In genomic region chr16:10787548-10788058, GRCm38 (mm10) we compare ENCODE assay signal across 25 mouse cellular contexts. TPM values are rescaled to one million over a fixed set of nuclear protein-coding genes. Genes with fewer than 3 reads are reported as not detected.
DNase-seq lines count a peak whose midpoint lies in the region; ATAC-seq and TF ChIP-seq lines count a peak whose summit lies in the region.
"Had no signal": no experiment of that assay in that cellular context is flagged by ENCODE, and none has a peak within 500 bp of the region (broad histone marks: within the 10 kb centered on the region; RNA-seq: fewer than 3 reads in every experiment).

No protein-coding gene starts in this region.

- 76% methylated on average over 7 of the region's 7 CpGs for WGBS in intestine, postnatal 0 days
- whole genome bisulfite sequencing in intestine, embryonic 15.5 days: 83% methylated on average over 7 of the region's 7 CpGs
- 70% methylated on average over 7 of the region's 7 CpGs for WGBS in small intestine, adult 2 months

- no peak overlapping the region for H3K9ac ChIP-seq in intestine, postnatal 0 days (ENCODE audit: low read depth, low read length)
- H3K9ac ChIP-seq in intestine, embryonic 15.5 days: no peak overlapping the region
- no peak overlapping the region for H3K9ac ChIP-seq in MEL (ENCODE audit: control insufficient read depth, low read depth, low read length, poor library complexity, severe bottlenecking)
- H3K9ac ChIP-seq: forebrain, postnatal 0 days; liver, embryonic 12.5 days; lung, embryonic 14.5 days had no signal

- H3K36me3 ChIP-seq in intestine, postnatal 0 days (ENCODE audit: control insufficient read depth, insufficient read depth): no peaks in the 10 kb centered on the region
- H3K36me3 ChIP-seq in intestine, embryonic 15.5 days: no peaks in the 10 kb centered on the region
- no peaks in the 10 kb centered on the region for H3K36me3 ChIP-seq in testis, adult 2 months (ENCODE audit: control insufficient read depth, insufficient read depth, low read length)
- no peaks in the 10 kb centered on the region for H3K36me3 ChIP-seq in MEL (ENCODE audit: control insufficient read depth in 1 of 2, insufficient read depth in 2 of 2, low read length in 2 of 2)
- peaks cover 6% of the 10 kb centered on the region for H3K36me3 ChIP-seq in small intestine, adult 2 months (ENCODE audit: control insufficient read depth, insufficient read depth, low read length)
- H3K36me3 ChIP-seq: heart, embryonic 10.5 days; liver, embryonic 12.5 days had no signal

- no peaks in the 10 kb centered on the region for H3K9me3 ChIP-seq in intestine, postnatal 0 days (ENCODE audit: control insufficient read depth)
- H3K9me3 ChIP-seq in intestine, embryonic 15.5 days: no peaks in the 10 kb centered on the region
- no peaks in the 10 kb centered on the region for H3K9me3 ChIP-seq in MEL (replicated peaks; ENCODE audit: insufficient read depth, low read length)
- H3K9me3 ChIP-seq: heart, embryonic 10.5 days; liver, embryonic 12.5 days had no signal

- peak; percentile 28; the same call in 1 of the 2 replicates for TF ChIP-seq CTCF in intestine, postnatal 0 days (IDR thresholded peaks at IDR 0.05; ENCODE audit: low read depth)
- no peak for TF ChIP-seq CTCF in testis, adult 2 months (IDR thresholded peaks at IDR 0.05; ENCODE audit: control insufficient read depth, insufficient read depth, insufficient replicate concordance, low read depth, low read length)
- TF ChIP-seq CTCF in MEL (IDR thresholded peaks at IDR 0.05 in 2 of 3, conservative IDR thresholded peaks at IDR 0.05 in 1 of 3; ENCODE audit: control insufficient read depth in 1 of 3, insufficient read depth in 1 of 3, low read depth in 2 of 3, low read length in 3 of 3, poor library complexity in 1 of 3, severe bottlenecking in 1 of 3): no peak
- peak; percentile 16; the same call in 1 of the 2 replicates for TF ChIP-seq CTCF in small intestine, adult 2 months (IDR thresholded peaks at IDR 0.05; ENCODE audit: extremely low read depth, insufficient read length, insufficient replicate concordance, low read depth, low read length)

- DNase-seq in testis, postnatal 14 days (ENCODE audit: low spot score): no peak
- DNase-seq in MEL (ENCODE audit: low read depth, low spot score): no peak
- DNase-seq in frontal cortex, adult 2 months (ENCODE audit: extremely low spot score in 1 of 2, low spot score in 1 of 2): no peak
- DNase-seq: cerebellum, postnatal 36 days; forebrain, postnatal 0 days; gastrocnemius, postnatal 10 days; heart, postnatal 36 days; lung, embryonic 14.5 days; midbrain, embryonic 14.5 days; retina, postnatal 1 day; right cerebral cortex, postnatal 4 days had no signal

- TF ChIP-seq POLR2A in testis, adult 2 months (IDR thresholded peaks at IDR 0.05; ENCODE audit: control insufficient read depth, low read depth, low read length): no peak
- no peak for TF ChIP-seq POLR2A in MEL (IDR thresholded peaks at IDR 0.05; ENCODE audit: control insufficient read depth in 1 of 2, insufficient read depth in 1 of 2, low read depth in 1 of 2, low read length in 2 of 2, poor library complexity in 1 of 2)
- no peak for TF ChIP-seq POLR2A in small intestine, adult 2 months (IDR thresholded peaks at IDR 0.05; ENCODE audit: low read depth, low read length)

- no peak for ATAC-seq in intestine, postnatal 0 days
- ATAC-seq in intestine, embryonic 15.5 days: no peak
- ATAC-seq: forebrain, postnatal 0 days; hindbrain, embryonic 16.5 days; liver, embryonic 12.5 days had no signal

- no peak for TF ChIP-seq RAD21 in MEL (IDR thresholded peaks at IDR 0.05; ENCODE audit: low read depth, low read length)

- H3K79me2 ChIP-seq in MEL (ENCODE audit: control insufficient read depth, insufficient read depth, low read length, poor library complexity): no peaks in the 10 kb centered on the region; the same call in 1 of the 2 replicates

- H3K27ac ChIP-seq in intestine, postnatal 0 days (ENCODE audit: low read depth, low read length): no peak overlapping the region
- H3K27ac ChIP-seq in intestine, embryonic 15.5 days: no peak overlapping the region
- no peak overlapping the region for H3K27ac ChIP-seq in testis, adult 2 months (ENCODE audit: control insufficient read depth, insufficient read depth, low read depth, low read length)
- no peak overlapping the region for H3K27ac ChIP-seq in MEL (ENCODE audit: control insufficient read depth, low read depth, low read length)
- H3K27ac ChIP-seq in small intestine, adult 2 months (ENCODE audit: insufficient read depth, low read depth, low read length): no peak overlapping the region; the same call in 1 of the 2 replicates
- H3K27ac ChIP-seq: liver, embryonic 12.5 days; macrophage had no signal

- H3K4me1 ChIP-seq in intestine, postnatal 0 days (replicated peaks; ENCODE audit: control insufficient read depth, insufficient read depth, low read length): 0 out of 2 replicates have a peak, but pooled peaks cover 8% of the 10 kb centered on the region
- peaks cover 24% of the 10 kb centered on the region for H3K4me1 ChIP-seq in intestine, embryonic 15.5 days (replicated peaks)
- H3K4me1 ChIP-seq in testis, adult 2 months (ENCODE audit: control insufficient read depth, insufficient read depth, low read length): peaks cover 12% of the 10 kb centered on the region
- peaks cover 0 to 3% of the 10 kb centered on the region in 2 experiments; a peak in 1 of 4 replicates for H3K4me1 ChIP-seq in MEL (ENCODE audit: control insufficient read depth in 1 of 2, insufficient read depth in 2 of 2, low read length in 2 of 2)
- H3K4me1 ChIP-seq in small intestine, adult 2 months (ENCODE audit: control insufficient read depth, insufficient read depth, insufficient read length, low read length): peaks cover 24% of the 10 kb centered on the region

- H3K4me3 ChIP-seq in intestine, postnatal 0 days (ENCODE audit: low read depth, low read length): no peak overlapping the region
- no peak overlapping the region for H3K4me3 ChIP-seq in intestine, embryonic 15.5 days (replicated peaks)
- peak overlapping the region; percentile 97 for H3K4me3 ChIP-seq in testis, adult 2 months (ENCODE audit: control insufficient read depth, low read depth, low read length)
- H3K4me3 ChIP-seq in MEL (ENCODE audit: control insufficient read depth in 1 of 2, insufficient read depth in 1 of 2, low read depth in 2 of 2, low read length in 2 of 2): no peak overlapping the region
- H3K4me3 ChIP-seq in small intestine, adult 2 months (ENCODE audit: low read depth, low read length): no peak overlapping the region
- H3K4me3 ChIP-seq: heart, embryonic 10.5 days; liver, embryonic 12.5 days had no signal

- H3K4me2 ChIP-seq in intestine, postnatal 0 days (replicated peaks; ENCODE audit: low read depth): no peak overlapping the region
- no peak overlapping the region for H3K4me2 ChIP-seq in intestine, embryonic 15.5 days (replicated peaks)
- H3K4me2 ChIP-seq: liver, embryonic 12.5 days; lung, embryonic 14.5 days had no signal

- no peaks in the 10 kb centered on the region for H3K27me3 ChIP-seq in intestine, postnatal 0 days (replicated peaks; ENCODE audit: control insufficient read depth, insufficient read depth, low read length)
- H3K27me3 ChIP-seq in intestine, embryonic 15.5 days (replicated peaks): no peaks in the 10 kb centered on the region
- H3K27me3 ChIP-seq in testis, adult 2 months (ENCODE audit: control insufficient read depth, insufficient read depth, low read length): no peaks in the 10 kb centered on the region
- H3K27me3 ChIP-seq in MEL (ENCODE audit: control insufficient read depth in 1 of 2, insufficient read depth in 2 of 2, low read length in 2 of 2): peaks cover 0 to 4% of the 10 kb centered on the region in 2 experiments; a peak in 2 of 4 replicates
- H3K27me3 ChIP-seq in small intestine, adult 2 months (ENCODE audit: control insufficient read depth, insufficient read depth, low read length): no peaks in the 10 kb centered on the region

- TF ChIP-seq EP300 in MEL (IDR thresholded peaks at IDR 0.05; ENCODE audit: low read depth in 1 of 2, low read length in 2 of 2): no peak

RNA-seq across cellular contexts. Expression of gene Tnp2, which starts 0.9 kb away (rescaled TPM):
- polyA plus RNA-seq in intestine, postnatal 0 days (2015; fragmentation: Nextera tagmentation; extraction: Ambion mirVana): not detected in 2 replicates
- not detected in 2 replicates for polyA plus RNA-seq in intestine, embryonic 15.5 days (2015; fragmentation: Nextera tagmentation; extraction: Ambion mirVana)
- 28,810 and 28,975 TPM in 2 replicates for polyA plus RNA-seq in testis, adult 2 months (2012; rRNA removed)
- total RNA-seq in MEL (2012; rRNA removed): not detected in 2 replicates
- polyA plus RNA-seq in MEL (2012; ENCODE audit: insufficient read depth in 1 of 2, insufficient read length in 2 of 2, low read depth in 1 of 2, low replicate concordance in 2 of 2, missing spikeins in 1 of 2): not detected
- not detected in 2 replicates for polyA plus RNA-seq in small intestine, adult 2 months (2012; rRNA removed)
- not detected in 2 replicates for polyA plus RNA-seq in frontal cortex, adult 2 months (2012; rRNA removed)
- total RNA-seq: forebrain, postnatal 0 days; gastrocnemius, postnatal 10 days; heart, postnatal 36 days; layer of hippocampus, postnatal 25 days; left cerebral cortex, postnatal 25 days; neutrophil, adult 5-6 weeks had no signal
- polyA plus RNA-seq: forebrain, postnatal 0 days; heart, embryonic 10.5 days; liver, embryonic 12.5 days; lung, embryonic 14.5 days; macrophage; midbrain, embryonic 14.5 days had no signal

RNA-seq across cellular contexts. Expression of gene Socs1, which starts 2.3 kb away (rescaled TPM):
- polyA plus RNA-seq in intestine, postnatal 0 days (2015; fragmentation: Nextera tagmentation; extraction: Ambion mirVana): 3.8 and 4.0 TPM in 2 replicates
- polyA plus RNA-seq in intestine, embryonic 15.5 days (2015; fragmentation: Nextera tagmentation; extraction: Ambion mirVana): 5.7 and 6.9 TPM in 2 replicates
- polyA plus RNA-seq in testis, adult 2 months (2012; rRNA removed): 4.0 and 5.2 TPM in 2 replicates
- total RNA-seq in MEL (2012; rRNA removed): 0.07 and 0.12 TPM in 2 replicates
- under 1 TPM in 1 of 2 experiments, not detected in 1; 0.36 TPM for polyA plus RNA-seq in MEL (2012; ENCODE audit: insufficient read depth in 1 of 2, insufficient read length in 2 of 2, low read depth in 1 of 2, low replicate concordance in 2 of 2, missing spikeins in 1 of 2)
- 11.3 and 33.6 TPM in 2 replicates for polyA plus RNA-seq in small intestine, adult 2 months (2012; rRNA removed)
- polyA plus RNA-seq in frontal cortex, adult 2 months (2012; rRNA removed): 0.88 and 1.2 TPM in 2 replicates

RNA-seq across cellular contexts. Expression of gene Prm3, which starts 3.1 kb away (rescaled TPM):
- not detected in 2 replicates for polyA plus RNA-seq in intestine, postnatal 0 days (2015; fragmentation: Nextera tagmentation; extraction: Ambion mirVana)
- polyA plus RNA-seq in intestine, embryonic 15.5 days (2015; fragmentation: Nextera tagmentation; extraction: Ambion mirVana): not detected in 2 replicates
- 521 and 620 TPM in 2 replicates for polyA plus RNA-seq in testis, adult 2 months (2012; rRNA removed)
- not detected in 2 replicates for total RNA-seq in MEL (2012; rRNA removed)
- polyA plus RNA-seq in MEL (2012; ENCODE audit: insufficient read depth in 1 of 2, insufficient read length in 2 of 2, low read depth in 1 of 2, low replicate concordance in 2 of 2, missing spikeins in 1 of 2): not detected
- not detected in 2 replicates for polyA plus RNA-seq in small intestine, adult 2 months (2012; rRNA removed)
- polyA plus RNA-seq in frontal cortex, adult 2 months (2012; rRNA removed): not detected in 2 replicates
- total RNA-seq: forebrain, postnatal 0 days; gastrocnemius, postnatal 10 days; heart, postnatal 36 days; layer of hippocampus, postnatal 25 days; left cerebral cortex, postnatal 25 days; neutrophil, adult 5-6 weeks had no signal
- polyA plus RNA-seq: CD4-positive, CD25-positive, alpha-beta regulatory T cell, adult 4 months; forebrain, postnatal 0 days; heart, embryonic 10.5 days; hindbrain, embryonic 16.5 days; kidney, adult 2 months; large intestine, adult 2 months; liver, embryonic 12.5 days; lung, embryonic 14.5 days; macrophage; midbrain, embryonic 14.5 days had no signal

RNA-seq across cellular contexts. Expression of gene Prm2, which starts 8.3 kb away (rescaled TPM):
- polyA plus RNA-seq in intestine, postnatal 0 days (2015; fragmentation: Nextera tagmentation; extraction: Ambion mirVana): not detected in 2 replicates
- polyA plus RNA-seq in intestine, embryonic 15.5 days (2015; fragmentation: Nextera tagmentation; extraction: Ambion mirVana): not detected in 2 replicates
- polyA plus RNA-seq in testis, adult 2 months (2012; rRNA removed): 18,395 and 18,587 TPM in 2 replicates
- total RNA-seq in MEL (2012; rRNA removed): not detected in 2 replicates
- not detected for polyA plus RNA-seq in MEL (2012; ENCODE audit: insufficient read depth in 1 of 2, insufficient read length in 2 of 2, low read depth in 1 of 2, low replicate concordance in 2 of 2, missing spikeins in 1 of 2)
- not detected in 2 replicates for polyA plus RNA-seq in small intestine, adult 2 months (2012; rRNA removed)
- polyA plus RNA-seq in frontal cortex, adult 2 months (2012; rRNA removed): not detected in 2 replicates
- total RNA-seq: forebrain, postnatal 0 days; gastrocnemius, postnatal 10 days; heart, postnatal 36 days; layer of hippocampus, postnatal 25 days; left cerebral cortex, postnatal 25 days; neutrophil, adult 5-6 weeks had no signal
- polyA plus RNA-seq: CD4-positive, CD25-positive, alpha-beta regulatory T cell, adult 4 months; forebrain, postnatal 0 days; heart, embryonic 10.5 days; hindbrain, embryonic 16.5 days; liver, embryonic 12.5 days; lung, embryonic 14.5 days; macrophage; midbrain, embryonic 14.5 days had no signal

RNA-seq across cellular contexts. Expression of gene Prm1, which starts 18.0 kb away (rescaled TPM):
- not detected in 2 replicates for polyA plus RNA-seq in intestine, postnatal 0 days (2015; fragmentation: Nextera tagmentation; extraction: Ambion mirVana)
- not detected in 2 replicates for polyA plus RNA-seq in intestine, embryonic 15.5 days (2015; fragmentation: Nextera tagmentation; extraction: Ambion mirVana)
- 15,156 and 19,194 TPM in 2 replicates for polyA plus RNA-seq in testis, adult 2 months (2012; rRNA removed)
- total RNA-seq in MEL (2012; rRNA removed): not detected in 2 replicates
- polyA plus RNA-seq in MEL (2012; ENCODE audit: insufficient read depth in 1 of 2, insufficient read length in 2 of 2, low read depth in 1 of 2, low replicate concordance in 2 of 2, missing spikeins in 1 of 2): not detected
- not detected in 2 replicates for polyA plus RNA-seq in small intestine, adult 2 months (2012; rRNA removed)
- not detected in 2 replicates for polyA plus RNA-seq in frontal cortex, adult 2 months (2012; rRNA removed)
- total RNA-seq: forebrain, postnatal 0 days; gastrocnemius, postnatal 10 days; heart, postnatal 36 days; layer of hippocampus, postnatal 25 days; left cerebral cortex, postnatal 25 days; neutrophil, adult 5-6 weeks had no signal
- polyA plus RNA-seq: forebrain, postnatal 0 days; heart, embryonic 10.5 days; hindbrain, embryonic 16.5 days; liver, embryonic 12.5 days; lung, embryonic 14.5 days; macrophage; midbrain, embryonic 14.5 days had no signal

Comparison
In these comparisons a context has a peak if more than half of its experiments do, and no peak if none do; other contexts are left out.
1. CTCF ChIP-seq: peak in intestine, postnatal 0 days (single experiment) and small intestine, adult 2 months (single experiment); none in testis, adult 2 months (single experiment) and MEL (0 of 3).
2. RNA of gene Tnp2, which starts 0.9 kb away (polyA plus RNA-seq): 28,810 to 28,975 TPM in testis, adult 2 months; not detected in small intestine, adult 2 months, not detected in intestine, embryonic 15.5 days, not detected in intestine, postnatal 0 days, not detected in MEL and not detected in frontal cortex, adult 2 months; every median in the first group is over 1,000 times any median in the second.
3. RNA of gene Prm3, which starts 3.1 kb away (polyA plus RNA-seq): 521 to 620 TPM in testis, adult 2 months; not detected in intestine, postnatal 0 days, not detected in intestine, embryonic 15.5 days, not detected in MEL, not detected in small intestine, adult 2 months and not detected in frontal cortex, adult 2 months; every median in the first group is over 100 times any median in the second.